In the genomic region with DNA sequence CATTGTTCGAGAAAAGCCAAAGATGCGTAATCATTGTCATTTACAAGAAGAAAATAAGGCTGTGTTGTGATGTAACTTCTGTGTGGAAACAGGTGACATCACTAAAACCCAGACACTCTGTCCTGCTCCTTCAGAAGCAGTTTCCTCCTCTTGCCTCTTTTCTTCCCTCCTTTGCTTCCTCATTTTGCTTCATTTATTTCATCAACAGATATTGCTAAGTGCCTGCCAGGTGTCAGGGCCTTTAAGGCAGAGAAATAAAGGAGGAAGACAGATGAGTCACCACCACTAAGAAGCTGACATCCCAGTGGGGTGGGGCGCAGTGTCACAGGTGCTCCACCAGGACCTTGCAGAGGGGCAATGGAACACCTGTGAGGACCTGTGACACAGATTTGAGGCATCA, we compare ENCODE assay signal across 21 mouse cellular contexts.
DNase-seq lines count a peak whose midpoint lies in the region; ATAC-seq and TF ChIP-seq lines count a peak whose summit lies in the region.
"Had no signal": no experiment of that assay in that cellular context is flagged by ENCODE, and none has a peak within 500 bp of the region (broad histone marks: within the 10 kb centered on the region; RNA-seq: fewer than 3 reads in every experiment).

No protein-coding gene starts in this region.

- H3K27me3 ChIP-seq in lung, postnatal 0 days (replicated peaks; ENCODE audit: insufficient read depth, low read length): no peaks in the 10 kb centered on the region
- H3K27me3 ChIP-seq in MEL (ENCODE audit: control insufficient read depth in 1 of 2, insufficient read depth in 2 of 2, low read length in 2 of 2): no peaks in the 10 kb centered on the region
- no peaks in the 10 kb centered on the region for H3K27me3 ChIP-seq in forebrain, embryonic 13.5 days
- no peaks in the 10 kb centered on the region for H3K27me3 ChIP-seq in hindbrain, embryonic 14.5 days (ENCODE audit: control insufficient read depth, insufficient read depth, low read length)
- H3K27me3 ChIP-seq: heart, embryonic 15.5 days; neural tube, embryonic 12.5 days had no signal

- no peak for TF ChIP-seq POLR2A in lung, adult 2 months (IDR thresholded peaks at IDR 0.05; ENCODE audit: borderline replicate concordance, extremely low read depth, low read depth, low read length)
- no peak for TF ChIP-seq POLR2A in MEL (IDR thresholded peaks at IDR 0.05; ENCODE audit: control insufficient read depth in 1 of 2, insufficient read depth in 1 of 2, low read depth in 1 of 2, low read length in 2 of 2, poor library complexity in 1 of 2)

- peak; percentile 28; the same call in 1 of the 2 replicates for TF ChIP-seq EP300 in lung, postnatal 0 days (IDR thresholded peaks at IDR 0.05)
- no peak for TF ChIP-seq EP300 in MEL (IDR thresholded peaks at IDR 0.05; ENCODE audit: low read depth in 1 of 2, low read length in 2 of 2)

- no peaks in the 10 kb centered on the region for H3K79me2 ChIP-seq in MEL (ENCODE audit: control insufficient read depth, insufficient read depth, low read length, poor library complexity)

- H3K27ac ChIP-seq in lung, postnatal 0 days (ENCODE audit: low read length): no peak overlapping the region
- H3K27ac ChIP-seq in MEL (ENCODE audit: control insufficient read depth, low read depth, low read length): no peak overlapping the region
- no peak overlapping the region for H3K27ac ChIP-seq in forebrain, embryonic 13.5 days
- H3K27ac ChIP-seq in hindbrain, embryonic 14.5 days: no peak overlapping the region
- H3K27ac ChIP-seq: heart, embryonic 15.5 days; hindbrain, embryonic 10.5 days; layer of hippocampus, adult 2 months; left cerebral cortex, adult 2 months; limb, embryonic 10.5 days; neural tube, embryonic 12.5 days had no signal

- DNase-seq in lung, postnatal 0 days (ENCODE audit: low spot score): peak; percentile 43
- no peak for DNase-seq in lung, adult 2 months
- DNase-seq in MEL (ENCODE audit: low read depth, low spot score): peak; percentile 65
- DNase-seq in hindbrain, embryonic 14.5 days (ENCODE audit: low spot score): no peak
- no peak for DNase-seq in urinary bladder, postnatal 4 days (ENCODE audit: low spot score in 2 of 2)
- DNase-seq: adrenal gland, postnatal 36 days; cerebellum, adult 9-10 months; embryo, embryonic 11 days; right cerebral cortex, postnatal 4 days; thymus, adult 18-20 months had no signal

- no peaks in the 10 kb centered on the region for H3K9me3 ChIP-seq in lung, postnatal 0 days (ENCODE audit: low read length)
- no peaks in the 10 kb centered on the region for H3K9me3 ChIP-seq in MEL (replicated peaks; ENCODE audit: insufficient read depth, low read length)
- H3K9me3 ChIP-seq in forebrain, embryonic 13.5 days (replicated peaks): no peaks in the 10 kb centered on the region
- no peaks in the 10 kb centered on the region for H3K9me3 ChIP-seq in hindbrain, embryonic 14.5 days (ENCODE audit: control insufficient read depth, low read length)
- H3K9me3 ChIP-seq: heart, embryonic 15.5 days; hindbrain, embryonic 10.5 days; limb, embryonic 10.5 days; neural tube, embryonic 12.5 days had no signal

- 91% methylated on average over 3 of the region's 3 CpGs for WGBS in lung, postnatal 0 days
- WGBS in lung, adult 2 months: 95% methylated on average over 3 of the region's 3 CpGs
- WGBS in forebrain, embryonic 13.5 days: 92% methylated on average over 3 of the region's 3 CpGs
- 96% methylated on average over 3 of the region's 3 CpGs for WGBS in hindbrain, embryonic 14.5 days

- ATAC-seq in lung, postnatal 0 days: no peak; the same call in 1 of the 2 replicates
- ATAC-seq in hematopoietic stem cell, adult 5-6 weeks (replicated peaks in 1 of 2; ENCODE audit: insufficient read depth in 1 of 2, low FRiP score in 2 of 2, low TSS enrichment in 1 of 2, low read depth in 1 of 2, poor library complexity in 2 of 2, severe bottlenecking in 2 of 2): peak; percentile 46 to 77; a peak in 2 of 4 replicates
- peak; percentile 95 for ATAC-seq in neutrophil, adult 5-6 weeks (ENCODE audit: extremely low read depth, insufficient number of reproducible peaks, low FRiP score, poor library complexity, severe bottlenecking)
- ATAC-seq in forebrain, embryonic 13.5 days: no peak
- no peak for ATAC-seq in hindbrain, embryonic 14.5 days (ENCODE audit: low FRiP score)
- ATAC-seq: forebrain, embryonic 16.5 days had no signal

- no peaks in the 10 kb centered on the region for H3K36me3 ChIP-seq in lung, postnatal 0 days (ENCODE audit: insufficient read depth, low read length)
- peaks cover 0 to 5% of the 10 kb centered on the region in 2 experiments; a peak in 2 of 4 replicates for H3K36me3 ChIP-seq in MEL (ENCODE audit: control insufficient read depth in 1 of 2, insufficient read depth in 2 of 2, low read length in 2 of 2)
- no peaks in the 10 kb centered on the region for H3K36me3 ChIP-seq in forebrain, embryonic 13.5 days (ENCODE audit: poor library complexity, severe bottlenecking)
- no peaks in the 10 kb centered on the region for H3K36me3 ChIP-seq in hindbrain, embryonic 14.5 days (replicated peaks; ENCODE audit: control insufficient read depth, insufficient read depth)
- H3K36me3 ChIP-seq: heart, embryonic 15.5 days; hindbrain, embryonic 10.5 days; limb, embryonic 10.5 days; neural tube, embryonic 12.5 days had no signal

- no peak for TF ChIP-seq CTCF in lung, postnatal 0 days (IDR thresholded peaks at IDR 0.05)
- TF ChIP-seq CTCF in lung, adult 2 months (IDR thresholded peaks at IDR 0.05; ENCODE audit: insufficient read depth, low read length): no peak
- no peak for TF ChIP-seq CTCF in MEL (IDR thresholded peaks at IDR 0.05 in 2 of 3, conservative IDR thresholded peaks at IDR 0.05 in 1 of 3; ENCODE audit: control insufficient read depth in 1 of 3, insufficient read depth in 1 of 3, low read depth in 2 of 3, low read length in 3 of 3, poor library complexity in 1 of 3, severe bottlenecking in 1 of 3)

- H3K9ac ChIP-seq in lung, postnatal 0 days (replicated peaks; ENCODE audit: low read depth): no peak overlapping the region
- no peak overlapping the region for H3K9ac ChIP-seq in MEL (ENCODE audit: control insufficient read depth, low read depth, low read length, poor library complexity, severe bottlenecking)
- no peak overlapping the region for H3K9ac ChIP-seq in forebrain, embryonic 13.5 days
- H3K9ac ChIP-seq in hindbrain, embryonic 14.5 days: no peak overlapping the region
- H3K9ac ChIP-seq: heart, embryonic 15.5 days; neural tube, embryonic 12.5 days had no signal

- TF ChIP-seq RAD21 in MEL (IDR thresholded peaks at IDR 0.05; ENCODE audit: low read depth, low read length): no peak

- no peak overlapping the region for H3K4me3 ChIP-seq in lung, postnatal 0 days (ENCODE audit: low read depth, low read length)
- H3K4me3 ChIP-seq in lung, adult 2 months (replicated peaks; ENCODE audit: extremely low read depth, low read depth, low read length): no peak overlapping the region
- no peak overlapping the region for H3K4me3 ChIP-seq in MEL (ENCODE audit: control insufficient read depth in 1 of 2, insufficient read depth in 1 of 2, low read depth in 2 of 2, low read length in 2 of 2)
- H3K4me3 ChIP-seq in forebrain, embryonic 13.5 days: no peak overlapping the region
- H3K4me3 ChIP-seq in hindbrain, embryonic 14.5 days (replicated peaks; ENCODE audit: low read length): no peak overlapping the region
- H3K4me3 ChIP-seq: heart, embryonic 15.5 days; hindbrain, embryonic 10.5 days; layer of hippocampus, adult 2 months; left cerebral cortex, adult 2 months; limb, embryonic 10.5 days; neural tube, embryonic 12.5 days had no signal

- no peak overlapping the region for H3K4me2 ChIP-seq in lung, postnatal 0 days (replicated peaks; ENCODE audit: low read depth, low read length)
- H3K4me2 ChIP-seq in forebrain, embryonic 13.5 days: no peak overlapping the region
- no peak overlapping the region for H3K4me2 ChIP-seq in hindbrain, embryonic 14.5 days (replicated peaks)
- H3K4me2 ChIP-seq: heart, embryonic 15.5 days; liver, embryonic 11.5 days; neural tube, embryonic 12.5 days had no signal

- H3K4me1 ChIP-seq in lung, postnatal 0 days (ENCODE audit: insufficient read depth, low read depth, low read length): no peaks in the 10 kb centered on the region
- no peaks in the 10 kb centered on the region for H3K4me1 ChIP-seq in lung, adult 2 months (ENCODE audit: control insufficient read depth, insufficient read depth, low read length)
- peaks cover 5% of the 10 kb centered on the region in 2 experiments for H3K4me1 ChIP-seq in MEL (ENCODE audit: control insufficient read depth in 1 of 2, insufficient read depth in 2 of 2, low read length in 2 of 2)
- peaks cover 7% of the 10 kb centered on the region; the same call in 1 of the 2 replicates for H3K4me1 ChIP-seq in forebrain, embryonic 13.5 days
- no peaks in the 10 kb centered on the region; the same call in 1 of the 2 replicates for H3K4me1 ChIP-seq in hindbrain, embryonic 14.5 days (replicated peaks; ENCODE audit: control insufficient read depth, insufficient read depth, low read length)
- H3K4me1 ChIP-seq: heart, embryonic 15.5 days; limb, embryonic 10.5 days; neural tube, embryonic 12.5 days had no signal

TF ChIP-seq in MEL, 35 proteins besides CTCF, POLR2A, EP300 and RAD21:
- TF ChIP-seq SMC3 (IDR thresholded peaks at IDR 0.05; ENCODE audit: low read depth, low read length) (0 out of 2 replicates have a peak, but pooled peaks have one; percentile 7), ETS1 (IDR thresholded peaks at IDR 0.05; ENCODE audit: low read depth, low read length) (peak; percentile 35), MAFK (IDR thresholded peaks at IDR 0.05; ENCODE audit: borderline replicate concordance, low read depth, low read length) (no peak), MEF2A (IDR thresholded peaks at IDR 0.05; ENCODE audit: extremely low read depth, insufficient replicate concordance, low read depth, low read length, poor library complexity, severe bottlenecking) (no peak), TCF12 (IDR thresholded peaks at IDR 0.05; ENCODE audit: low read depth, low read length) (0 out of 2 replicates have a peak, but pooled peaks have one; percentile 18), MAZ (IDR thresholded peaks at IDR 0.05; ENCODE audit: low read depth, low read length) (no peak)

Comparison
In these comparisons a context has a peak if more than half of its experiments do, and no peak if none do; other contexts are left out.
1. DNase-seq: peak in lung, postnatal 0 days (single experiment) and MEL (single experiment); none in lung, adult 2 months (single experiment), hindbrain, embryonic 14.5 days (single experiment) and urinary bladder, postnatal 4 days (0 of 2).
2. ATAC-seq: peak in hematopoietic stem cell, adult 5-6 weeks (2 of 2) and neutrophil, adult 5-6 weeks (single experiment); none in lung, postnatal 0 days (single experiment), forebrain, embryonic 13.5 days (single experiment) and hindbrain, embryonic 14.5 days (single experiment).